Mouse (Mus musculus): ENCODE results near the gene Caln1. TPM values are rescaled to one million over a fixed set of nuclear protein-coding genes. Genes with fewer than 3 reads are reported as not detected.
A peak's percentile ranks its signal among the peaks of the same experiment; 100 is the strongest.
"Not testable (repeated sequence)": the region's sequence is repeated elsewhere in the genome, so short reads cannot be mapped to it uniquely, and the experiment has no call there.

The Caln1 gene
- polyA plus RNA-seq, 1 experiment from 2014 or later, result 3.8 TPM

GRCm38 (mm10) chr5:130577581-130577980 is 208.3 kb downstream of the Caln1 start:
- Histone ChIP-seq H3K9me3 (0 out of 2 replicates have a peak, but pooled peaks cover 3% of the 10 kb centered on the region), H3K9ac (no peak overlapping the region), H3K4me3 (no peak overlapping the region), H3K4me2 (replicated peaks) (no peak overlapping the region), H3K36me3 (no peaks in the 10 kb centered on the region), H3K27ac (no peak overlapping the region), H3K27me3 (no peaks in the 10 kb centered on the region), H3K4me1 (no peaks in the 10 kb centered on the region)
- ATAC-seq (ENCODE audit: low FRiP score, low read depth), result no peak
- 74% methylated on average over 2 of the region's 2 CpGs for WGBS

DNA sequence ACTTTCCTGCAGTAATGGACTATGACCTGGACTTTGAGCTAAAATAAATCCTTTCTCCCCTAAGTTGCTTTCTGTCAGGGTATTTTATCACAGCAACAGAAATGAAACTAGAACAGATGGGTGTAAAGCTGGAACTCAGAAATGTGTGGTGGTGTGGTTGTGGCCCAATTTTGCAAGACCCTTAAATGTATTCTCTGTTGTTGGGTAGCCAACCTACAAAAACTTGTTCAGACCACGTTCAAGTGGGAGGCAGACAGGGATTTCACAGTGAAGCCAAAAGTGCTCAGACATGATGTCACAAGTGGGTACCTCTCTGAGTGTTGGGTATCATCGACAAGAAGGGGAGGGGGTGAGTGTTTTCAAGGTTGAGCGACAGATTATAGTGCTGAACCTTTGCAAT is 214.8 kb downstream of the Caln1 start:
- ATAC-seq (ENCODE audit: low FRiP score, low read depth), result no peak
- WGBS, result 72% methylated on average over 3 of the region's 3 CpGs
- H3K9ac ChIP-seq, result no peak overlapping the region
- H3K4me2 ChIP-seq (replicated peaks), result no peak overlapping the region
- no peaks in the 10 kb centered on the region for H3K27me3 ChIP-seq
- peaks cover 11% of the 10 kb centered on the region for H3K9me3 ChIP-seq
- H3K36me3 ChIP-seq, result no peaks in the 10 kb centered on the region
- no peak overlapping the region for H3K4me3 ChIP-seq
- no peaks in the 10 kb centered on the region for H3K4me1 ChIP-seq
- H3K27ac ChIP-seq, result no peak overlapping the region

- no peak for ATAC-seq (ENCODE audit: low FRiP score, low read depth)
- peaks cover 18% of the 10 kb centered on the region for H3K9me3 ChIP-seq
- no peaks in the 10 kb centered on the region for H3K4me1 ChIP-seq
- 91% methylated on average over 4 of the region's 4 CpGs for WGBS
- no peaks in the 10 kb centered on the region for H3K36me3 ChIP-seq
- H3K4me3 ChIP-seq, result no peak overlapping the region
- H3K4me2 ChIP-seq (replicated peaks), result no peak overlapping the region
- H3K27me3 ChIP-seq, result no peaks in the 10 kb centered on the region
- H3K9ac ChIP-seq, result no peak overlapping the region
- no peak overlapping the region for H3K27ac ChIP-seq
These were observed 217.0 kb downstream of the Caln1 start for GRCm38 (mm10) chr5:130586257-130586656.

DNA sequence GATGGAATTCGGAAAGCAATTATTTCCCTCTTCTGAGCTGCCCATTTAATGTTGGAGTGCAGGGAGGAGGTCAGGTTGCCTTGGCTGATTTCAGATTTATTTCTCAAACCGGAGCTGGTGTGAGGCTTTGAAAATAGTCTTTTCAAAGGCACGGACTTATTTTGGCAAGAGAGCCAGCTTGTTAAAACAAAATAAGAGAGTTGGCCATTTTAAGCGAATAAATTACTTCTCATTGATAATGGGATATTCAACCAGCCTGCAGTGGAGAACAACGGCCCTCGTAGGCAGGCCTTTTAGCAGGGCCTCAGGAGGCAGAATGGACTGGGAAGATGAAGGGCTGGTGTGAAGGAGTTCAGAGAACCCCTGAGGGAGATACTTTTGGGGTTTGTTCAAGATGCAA is 227.3 kb downstream of the Caln1 start:
- no peak for ATAC-seq (ENCODE audit: low FRiP score, low read depth)
- Histone ChIP-seq H3K4me3 (no peak overlapping the region), H3K9ac (no peak overlapping the region), H3K36me3 (no peaks in the 10 kb centered on the region), H3K4me2 (replicated peaks) (no peak overlapping the region), H3K9me3 (no peaks in the 10 kb centered on the region), H3K27me3 (no peaks in the 10 kb centered on the region), H3K27ac (no peak overlapping the region), H3K4me1 (no peaks in the 10 kb centered on the region)
- 57% methylated on average over 6 of the region's 6 CpGs for WGBS

- Histone ChIP-seq H3K9ac (no peak overlapping the region), H3K27me3 (peaks cover 8% of the 10 kb centered on the region; the same call in 1 of the 2 replicates), H3K36me3 (no peaks in the 10 kb centered on the region), H3K4me2 (replicated peaks) (no peak overlapping the region), H3K27ac (peak overlapping the region; percentile 74; the same call in 1 of the 2 replicates), H3K9me3 (0 out of 2 replicates have a peak, but pooled peaks cover 3% of the 10 kb centered on the region), H3K4me3 (no peak overlapping the region), H3K4me1 (peaks cover 41% of the 10 kb centered on the region)
- 79% methylated on average over 3 of the region's 3 CpGs for WGBS
- ATAC-seq (ENCODE audit: low FRiP score, low read depth), result no peak
These were observed 244.4 kb downstream of the Caln1 start for GRCm38 (mm10) chr5:130613657-130614056.

DNA sequence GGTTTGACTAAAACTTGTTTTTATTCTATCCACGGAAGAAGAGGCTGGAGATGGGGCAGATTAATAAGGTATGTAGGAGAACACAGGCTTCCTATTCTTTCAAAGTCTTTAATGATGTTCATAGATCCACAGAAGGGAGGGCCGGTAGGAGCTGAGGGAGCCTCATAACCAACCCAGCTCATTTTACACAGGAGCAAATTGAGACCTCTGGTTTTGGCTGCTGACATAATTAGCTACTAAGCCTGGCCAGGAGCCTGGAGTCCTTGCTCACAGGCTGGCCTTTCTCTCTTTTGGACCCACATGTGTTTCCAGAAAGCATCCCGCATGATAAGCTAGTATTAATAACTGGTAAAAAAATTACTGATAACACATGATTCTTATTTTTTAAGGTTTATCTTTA is 245.0 kb downstream of the Caln1 start:
- H3K27ac ChIP-seq, result peak overlapping the region; percentile 74; the same call in 1 of the 2 replicates
- peak; percentile 57; the same call in 1 of the 2 replicates for ATAC-seq (ENCODE audit: low FRiP score, low read depth)
- 34% methylated on average over 3 of the region's 3 CpGs for WGBS

DNA sequence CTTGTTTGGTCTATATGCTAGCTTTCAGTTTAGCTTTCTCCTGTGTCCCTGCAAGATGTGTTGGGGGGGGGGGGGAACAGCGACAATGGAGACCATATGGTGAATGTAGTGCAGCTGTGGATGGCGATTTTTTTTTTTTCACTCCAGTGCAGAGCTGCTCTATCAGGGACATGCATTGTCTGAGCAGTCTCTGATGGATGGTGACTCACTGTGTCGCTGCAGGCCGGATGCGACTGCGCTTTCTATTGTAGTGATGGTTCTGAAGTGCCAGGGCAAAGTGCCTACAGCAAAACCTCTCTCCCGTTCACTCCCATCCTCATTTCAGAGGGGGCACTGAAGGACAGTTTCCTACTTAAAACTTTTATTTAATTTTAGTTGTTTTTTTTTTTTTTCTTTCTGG is 250.8 kb downstream of the Caln1 start:
- WGBS, result 66% methylated on average over 7 of the region's 7 CpGs

More for the DNA sequence above, 245.0 kb downstream of the Caln1 start:
- Histone ChIP-seq H3K4me1 (peaks cover 41% of the 10 kb centered on the region), H3K27me3 (peaks cover 8% of the 10 kb centered on the region; the same call in 1 of the 2 replicates), H3K4me2 (replicated peaks) (no peak overlapping the region), H3K9ac (no peak overlapping the region), H3K36me3 (no peaks in the 10 kb centered on the region), H3K4me3 (no peak overlapping the region), H3K9me3 (peaks cover 7% of the 10 kb centered on the region; the same call in 1 of the 2 replicates)

DNA sequence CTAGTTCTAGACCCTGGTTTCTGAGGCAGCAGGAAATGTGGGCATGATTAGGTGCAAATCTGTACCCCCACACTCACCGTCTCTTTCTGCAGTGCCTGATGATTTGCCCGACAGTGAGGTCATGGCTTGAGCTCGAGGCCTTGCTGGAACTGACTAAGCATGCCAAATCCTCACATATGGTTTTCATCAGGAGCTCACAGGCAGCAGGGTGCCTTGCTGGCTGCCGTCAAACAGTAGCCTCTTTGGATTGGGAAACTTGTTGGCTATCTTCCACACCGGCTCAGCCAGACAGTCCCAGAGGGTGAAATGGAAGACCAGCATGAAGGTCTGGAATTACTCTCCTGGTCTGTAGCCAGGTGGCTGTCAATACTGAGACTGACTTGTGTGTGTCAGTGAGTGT is 254.0 kb downstream of the Caln1 start:
- WGBS, result 8% methylated on average over 5 of the region's 5 CpGs
- H3K4me3 ChIP-seq, result no peak overlapping the region
- H3K27me3 ChIP-seq, result peaks cover 8% of the 10 kb centered on the region; the same call in 1 of the 2 replicates
- H3K27ac ChIP-seq, result peak overlapping the region; percentile 71
- H3K4me1 ChIP-seq, result peaks cover 30% of the 10 kb centered on the region
- ATAC-seq (ENCODE audit: low FRiP score, low read depth), result peak; percentile 95
- peaks cover 7% of the 10 kb centered on the region; the same call in 1 of the 2 replicates for H3K9me3 ChIP-seq
- no peaks in the 10 kb centered on the region for H3K36me3 ChIP-seq
- peak overlapping the region; percentile 15 for H3K4me2 ChIP-seq (replicated peaks)
- no peak overlapping the region for H3K9ac ChIP-seq

More for the DNA sequence above, 250.8 kb downstream of the Caln1 start:
- Histone ChIP-seq H3K27me3 (peaks cover 11% of the 10 kb centered on the region; the same call in 1 of the 2 replicates), H3K9ac (no peak overlapping the region), H3K4me1 (peaks cover 49% of the 10 kb centered on the region), H3K9me3 (peaks cover 7% of the 10 kb centered on the region; the same call in 1 of the 2 replicates), H3K4me3 (no peak overlapping the region), H3K27ac (no peak overlapping the region; the same call in 1 of the 2 replicates), H3K36me3 (no peaks in the 10 kb centered on the region), H3K4me2 (replicated peaks) (no peak overlapping the region)
- no peak for ATAC-seq (ENCODE audit: low FRiP score, low read depth)

GRCm38 (mm10) chr5:130627800-130628199 is 258.5 kb downstream of the Caln1 start:
- Histone ChIP-seq H3K4me3 (no peak overlapping the region), H3K9ac (no peak overlapping the region), H3K27me3 (peaks cover 8% of the 10 kb centered on the region; the same call in 1 of the 2 replicates), H3K36me3 (no peaks in the 10 kb centered on the region), H3K4me1 (peaks cover 16% of the 10 kb centered on the region), H3K4me2 (replicated peaks) (no peak overlapping the region), H3K9me3 (no peaks in the 10 kb centered on the region; the same call in 1 of the 2 replicates), H3K27ac (no peak overlapping the region)
- ATAC-seq (ENCODE audit: low FRiP score, low read depth), result no peak
- 93% methylated on average over 2 of the region's 2 CpGs for WGBS

DNA sequence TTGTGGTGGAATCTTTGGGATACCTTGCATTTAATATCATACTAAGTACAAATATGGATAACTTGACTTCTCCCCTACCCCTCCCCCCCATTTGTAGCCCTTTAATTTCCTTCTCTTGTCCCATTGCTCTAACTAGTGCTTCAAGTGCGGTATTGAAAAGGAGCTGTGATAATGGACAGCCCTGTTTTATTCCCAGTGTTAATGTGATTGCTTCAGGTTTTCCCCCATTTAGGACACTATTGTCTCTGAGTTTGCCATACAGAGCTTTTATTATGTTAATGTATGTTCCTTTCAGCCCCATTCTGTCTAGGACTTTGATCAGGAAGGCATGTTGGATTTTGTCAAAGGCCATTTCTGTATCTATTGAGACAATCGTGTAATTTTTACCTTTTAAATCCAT is 266.1 kb downstream of the Caln1 start:
- Histone ChIP-seq H3K4me2 (replicated peaks) (no peak overlapping the region), H3K9me3 (no peaks in the 10 kb centered on the region), H3K27ac (no peak overlapping the region), H3K36me3 (no peaks in the 10 kb centered on the region), H3K27me3 (no peaks in the 10 kb centered on the region), H3K9ac (no peak overlapping the region), H3K4me3 (no peak overlapping the region), H3K4me1 (no peaks in the 10 kb centered on the region)
- WGBS, result 90% methylated on average over 2 of the region's 2 CpGs
- ATAC-seq (ENCODE audit: low FRiP score, low read depth), result no peak

DNA sequence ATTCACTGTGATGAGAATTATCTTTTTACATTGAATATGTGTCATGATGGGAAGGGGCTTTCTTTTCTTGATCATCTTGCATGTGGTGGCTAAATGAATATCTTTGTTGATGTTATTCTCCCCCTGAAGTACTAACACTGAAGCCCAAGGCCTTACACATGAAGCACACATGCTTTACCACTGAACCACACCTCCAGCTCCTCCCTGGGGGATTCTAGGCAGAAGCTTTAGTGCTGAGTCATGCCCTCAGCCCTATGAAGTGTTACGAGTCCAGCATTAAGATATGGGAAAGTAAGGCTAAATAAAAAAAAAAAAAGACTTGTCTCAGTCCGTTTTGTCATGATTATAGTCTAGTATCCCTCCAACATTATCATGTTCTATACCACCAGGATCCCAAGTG is 272.6 kb downstream of the Caln1 start:
- Histone ChIP-seq H3K27me3 (no peaks in the 10 kb centered on the region), H3K27ac (no peak overlapping the region), H3K36me3 (no peaks in the 10 kb centered on the region), H3K9ac (no peak overlapping the region), H3K4me2 (replicated peaks) (no peak overlapping the region), H3K4me3 (no peak overlapping the region), H3K9me3 (peaks cover 2% of the 10 kb centered on the region; the same call in 1 of the 2 replicates), H3K4me1 (no peaks in the 10 kb centered on the region)
- no peak for ATAC-seq (ENCODE audit: low FRiP score, low read depth)
- WGBS, result 63% methylated on average over 2 of the region's 2 CpGs

DNA sequence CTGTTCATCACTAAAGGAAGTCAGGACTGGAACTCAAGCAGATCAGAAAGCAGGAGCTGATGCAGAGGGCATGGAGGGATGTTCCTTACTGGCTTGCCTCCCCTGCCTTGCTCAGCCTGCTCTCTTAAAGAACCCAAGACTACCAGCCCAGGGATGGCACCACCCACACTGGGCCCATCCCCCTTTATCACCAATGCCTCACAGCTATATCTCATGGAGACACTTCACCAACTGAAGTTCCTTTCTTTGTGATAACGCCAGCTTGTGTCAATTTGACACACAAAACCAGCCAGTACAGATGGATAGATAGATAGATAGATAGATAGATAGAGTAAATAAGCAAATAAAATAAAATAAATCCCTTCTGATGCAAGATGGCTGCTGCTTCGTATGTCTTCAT is 276.9 kb downstream of the Caln1 start:
- H3K36me3 ChIP-seq; H3K27ac ChIP-seq; ATAC-seq (ENCODE audit: low FRiP score, low read depth); H3K4me1 ChIP-seq; H3K27me3 ChIP-seq; H3K9ac ChIP-seq; H3K4me2 ChIP-seq (replicated peaks); H3K4me3 ChIP-seq; H3K9me3 ChIP-seq: not testable (repeated sequence)
- 84% methylated on average over 2 of the region's 2 CpGs for WGBS

DNA sequence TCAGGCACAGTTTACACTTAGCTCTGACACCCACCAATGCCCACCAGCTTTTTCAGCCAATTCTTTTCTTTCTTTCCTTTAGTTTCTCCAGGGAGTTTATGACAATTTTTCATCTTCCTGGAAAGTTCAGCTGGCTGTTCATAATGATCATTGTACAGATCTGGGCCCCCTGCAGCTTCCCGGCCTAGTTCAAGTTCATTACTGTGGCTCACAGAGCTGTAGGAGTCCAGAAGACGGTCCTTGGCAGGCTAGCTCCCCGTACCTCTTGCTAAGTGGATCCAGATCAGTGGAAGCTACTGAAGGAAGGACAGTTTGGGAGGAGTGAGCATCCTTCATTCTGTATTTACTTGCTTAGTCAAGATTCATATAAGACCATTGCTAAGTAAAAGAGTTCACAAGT is 288.9 kb downstream of the Caln1 start:
- no peaks in the 10 kb centered on the region for H3K9me3 ChIP-seq
- H3K4me1 ChIP-seq, result no peaks in the 10 kb centered on the region
- no peaks in the 10 kb centered on the region for H3K27me3 ChIP-seq
- H3K36me3 ChIP-seq, result no peaks in the 10 kb centered on the region
- H3K9ac ChIP-seq, result no peak overlapping the region
- H3K4me3 ChIP-seq, result no peak overlapping the region
- H3K27ac ChIP-seq, result no peak overlapping the region
- WGBS, result 36% methylated on average over 3 of the region's 3 CpGs
- ATAC-seq (ENCODE audit: low FRiP score, low read depth), result no peak
- no peak overlapping the region for H3K4me2 ChIP-seq (replicated peaks)

Measured in limb, embryonic 13.5 days (tissue).